Mouse (Mus musculus) heart, embryonic 15.5 days (tissue): ENCODE data around the gene Zmym1. TPM values are rescaled to one million over a fixed set of nuclear protein-coding genes. Genes with fewer than 3 reads are reported as not detected.
"Not testable (repeated sequence)": the region's sequence is repeated elsewhere in the genome, so short reads cannot be mapped to it uniquely, and the experiment has no call there.

ENCODE experiments used
- ATAC-seq: fragments of 200-750 bp; cut with Nextera tagmentation; replicated peaks from 2 replicates; pipeline ENCODE4 v1.8.0; 2017; ENCODE audit warnings: low read depth, moderate TSS enrichment; ENCODE audit not compliant: insufficient number of reproducible peaks, insufficient read depth, low FRiP score
- H3K27ac ChIP-seq: fragments of 300-500 bp; sonication (generic); 2 replicates; pipeline ENCODE4 v1.5.1; 2015; ENCODE audit warnings: mild to moderate bottlenecking, inconsistent platforms
- H3K27me3 ChIP-seq: fragments of 300-500 bp; sonication (generic); 2 replicates; pipeline ENCODE4 v1.6.1; 2015; ENCODE audit warnings: inconsistent platforms
- H3K36me3 ChIP-seq: fragments of 300-500 bp; sonication (generic); 2 replicates; pipeline ENCODE4 v1.6.1; 2015; ENCODE audit warnings: mild to moderate bottlenecking, inconsistent platforms
- H3K4me1 ChIP-seq: fragments of 300-500 bp; sonication (generic); replicated peaks from 2 replicates; pipeline ENCODE4 v1.6.1; 2015; ENCODE audit warnings: inconsistent platforms
- H3K4me2 ChIP-seq: fragments of 300-500 bp; sonication (generic); 2 replicates; pipeline ENCODE4 v1.6.1; 2015; ENCODE audit warnings: inconsistent platforms, mild to moderate bottlenecking, moderate library complexity
- H3K4me3 ChIP-seq: fragments of 300-500 bp; sonication (generic); 2 replicates; pipeline ENCODE4 v1.5.1; 2015; ENCODE audit warnings: mild to moderate bottlenecking, inconsistent platforms
- H3K9ac ChIP-seq: fragments of 300-500 bp; sonication (generic); 2 replicates; pipeline ENCODE4 v1.6.1; 2015; ENCODE audit warnings: mild to moderate bottlenecking, inconsistent platforms
- H3K9me3 ChIP-seq: fragments of 300-500 bp; sonication (generic); replicated peaks from 2 replicates; pipeline ENCODE4 v1.6.1; 2016; ENCODE audit warnings: inconsistent platforms
- WGBS: fragments of 180-500 bp; shearing (Covaris S2); methylation state at CpG from one replicate; pipeline ENCODE4 v1.1.7; 2015; ENCODE audit warnings: mixed read lengths; 5-methylcytosine and 5-hydroxymethylcytosine counted together
- polyA plus RNA-seq: library from polyadenylated mRNA; unstranded; fragments of >200 nt; fragmentation: Nextera tagmentation; extraction: Ambion mirVana; gene quantifications from 2 replicates; pipeline ENCODE4 v1.2.1, GENCODE M21; 2015

Gene Zmym1
- polyA plus RNA-seq, 1 experiment from 2014 or later = 9.1 TPM

DNA sequence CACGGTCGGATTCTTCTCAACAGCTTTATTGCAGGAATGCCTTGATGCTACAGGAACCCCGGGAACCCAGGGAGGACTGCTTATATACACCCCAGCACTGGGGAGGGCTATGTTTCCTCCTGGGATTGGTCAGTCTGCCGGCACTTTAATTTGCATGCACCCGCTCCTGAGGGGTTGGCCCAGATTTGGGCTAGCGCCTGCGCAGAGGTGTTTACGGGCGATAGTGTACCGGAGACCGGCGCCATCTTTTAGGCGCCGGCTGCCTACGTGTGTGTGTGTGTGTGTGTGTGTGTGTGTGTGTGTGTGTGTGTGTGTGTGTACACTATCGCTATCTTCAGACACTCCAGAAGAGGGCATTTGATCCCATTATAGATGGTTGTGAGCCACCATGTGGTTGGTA lies 61.6 kb downstream of the Zmym1 start:
- 94% methylated on average over 16 of the region's 16 CpGs for WGBS
- H3K27ac ChIP-seq, H3K27me3 ChIP-seq, H3K9ac ChIP-seq, H3K4me3 ChIP-seq, H3K4me2 ChIP-seq, H3K9me3 ChIP-seq, ATAC-seq, H3K36me3 ChIP-seq, H3K4me1 ChIP-seq: not testable (repeated sequence)

Other genes starting within 250 kb of the Zmym1 start
- 12.0 and 12.4 TPM in 2 replicates for gene Zmym4, start 93.0 kb downstream of the Zmym1 start, polyA plus RNA-seq
- gene Sfpq, start 39.8 kb downstream of the Zmym1 start, polyA plus RNA-seq = 42.1 and 43.2 TPM in 2 replicates
- gene Zmym6, start 16.2 kb upstream of the Zmym1 start, polyA plus RNA-seq = 11.2 and 12.9 TPM in 2 replicates
- gene Tmem35b, start 62.5 kb upstream of the Zmym1 start, polyA plus RNA-seq = 11.8 and 15.7 TPM in 2 replicates
- 0.40 and 0.84 TPM in 2 replicates for gene Dlgap3, start 108.1 kb upstream of the Zmym1 start, polyA plus RNA-seq
- gene Smim12, start 182.6 kb upstream of the Zmym1 start, polyA plus RNA-seq = 52.0 and 60.7 TPM in 2 replicates